Mouse (Mus musculus): ENCODE measurements around the gene Syne1. TPM values are rescaled to one million over a fixed set of nuclear protein-coding genes. Genes with fewer than 3 reads are reported as not detected.

Syne1 gene
- polyA plus RNA-seq, 1 experiment from 2014 or later = 3.1 TPM

DNA sequence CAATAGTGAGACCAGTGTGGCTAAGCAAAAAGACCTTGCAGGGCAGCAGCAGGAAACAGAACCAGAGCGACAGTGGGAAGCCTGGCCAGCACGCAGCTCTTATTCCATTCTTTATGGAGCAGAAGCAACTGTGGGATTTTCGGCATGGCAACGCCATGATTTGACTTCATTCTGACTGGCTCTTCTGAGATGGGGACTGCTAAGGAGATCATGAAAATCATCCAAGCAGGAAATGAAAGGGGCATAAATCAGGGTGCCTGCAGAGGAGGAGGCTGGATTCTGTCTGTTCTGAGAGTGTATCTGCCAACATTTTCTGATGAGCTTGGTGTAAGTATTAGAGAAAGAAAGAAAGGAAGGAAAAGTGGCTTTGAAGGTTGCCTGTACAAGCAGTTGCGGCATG is 435.1 kb downstream of the Syne1 start:
- DNase-seq (ENCODE audit: low spot score) = no peak
- H3K27ac ChIP-seq (replicated peaks; ENCODE audit: low read depth, low read length) = no peak overlapping the region

GRCm38 (mm10) chr10:5110773-5111172 is 440.5 kb downstream of the Syne1 start:
- Histone ChIP-seq H3K9ac (replicated peaks; ENCODE audit: low read length) (no peak overlapping the region), H3K27ac (replicated peaks; ENCODE audit: low read depth, low read length) (no peak overlapping the region), H3K4me2 (ENCODE audit: low read depth, low read length) (no peak overlapping the region), H3K27me3 (ENCODE audit: control insufficient read depth, insufficient read depth, low read length) (no peaks in the 10 kb centered on the region), H3K36me3 (replicated peaks; ENCODE audit: control insufficient read depth, insufficient read depth, low read depth, low read length) (no peaks in the 10 kb centered on the region), H3K4me3 (ENCODE audit: low read depth, low read length) (no peak overlapping the region), H3K9me3 (replicated peaks; ENCODE audit: control insufficient read depth, low read length) (no peaks in the 10 kb centered on the region), H3K4me1 (ENCODE audit: control insufficient read depth, insufficient read depth, low read length) (no peaks in the 10 kb centered on the region)
- ATAC-seq (replicated peaks; ENCODE audit: insufficient number of reproducible peaks, low FRiP score, low TSS enrichment, low read depth) (no peak), DNase-seq (ENCODE audit: low spot score) (no peak)
- WGBS = 88% methylated on average over 5 of the region's 5 CpGs

More for the DNA sequence above, 435.1 kb downstream of the Syne1 start:
- Histone ChIP-seq H3K9me3 (replicated peaks; ENCODE audit: control insufficient read depth, low read length) (no peaks in the 10 kb centered on the region), H3K27me3 (ENCODE audit: control insufficient read depth, insufficient read depth, low read length) (no peaks in the 10 kb centered on the region), H3K4me3 (ENCODE audit: low read depth, low read length) (no peak overlapping the region), H3K4me1 (ENCODE audit: control insufficient read depth, insufficient read depth, low read length) (no peaks in the 10 kb centered on the region), H3K4me2 (ENCODE audit: low read depth, low read length) (no peak overlapping the region), H3K36me3 (replicated peaks; ENCODE audit: control insufficient read depth, insufficient read depth, low read depth, low read length) (no peaks in the 10 kb centered on the region), H3K9ac (replicated peaks; ENCODE audit: low read length) (no peak overlapping the region)
- no peak for ATAC-seq (replicated peaks; ENCODE audit: insufficient number of reproducible peaks, low FRiP score, low TSS enrichment, low read depth)
- WGBS = 91% methylated on average over 5 of the region's 5 CpGs

- Histone ChIP-seq H3K4me3 (ENCODE audit: low read depth, low read length) (no peak overlapping the region), H3K27ac (replicated peaks; ENCODE audit: low read depth, low read length) (no peak overlapping the region), H3K36me3 (replicated peaks; ENCODE audit: control insufficient read depth, insufficient read depth, low read depth, low read length) (no peaks in the 10 kb centered on the region), H3K4me2 (ENCODE audit: low read depth, low read length) (no peak overlapping the region), H3K9ac (replicated peaks; ENCODE audit: low read length) (no peak overlapping the region), H3K4me1 (ENCODE audit: control insufficient read depth, insufficient read depth, low read length) (no peaks in the 10 kb centered on the region), H3K9me3 (replicated peaks; ENCODE audit: control insufficient read depth, low read length) (no peaks in the 10 kb centered on the region), H3K27me3 (ENCODE audit: control insufficient read depth, insufficient read depth, low read length) (no peaks in the 10 kb centered on the region)
- no peak for ATAC-seq (replicated peaks; ENCODE audit: insufficient number of reproducible peaks, low FRiP score, low TSS enrichment, low read depth)
- DNase-seq (ENCODE audit: low spot score) = no peak
- 62% methylated on average over 2 of the region's 2 CpGs for WGBS
Measured at GRCm38 (mm10) chr10:5097754-5098137, 453.5 kb downstream of the Syne1 start.

GRCm38 (mm10) chr10:5096996-5097753 is 454.1 kb downstream of the Syne1 start:
- H3K27me3 ChIP-seq (ENCODE audit: control insufficient read depth, insufficient read depth, low read length) = no peaks in the 10 kb centered on the region
- no peak overlapping the region for H3K4me2 ChIP-seq (ENCODE audit: low read depth, low read length)
- no peaks in the 10 kb centered on the region for H3K36me3 ChIP-seq (replicated peaks; ENCODE audit: control insufficient read depth, insufficient read depth, low read depth, low read length)
- H3K27ac ChIP-seq (replicated peaks; ENCODE audit: low read depth, low read length) = no peak overlapping the region
- no peaks in the 10 kb centered on the region for H3K9me3 ChIP-seq (replicated peaks; ENCODE audit: control insufficient read depth, low read length)
- no peak for DNase-seq (ENCODE audit: low spot score)
- no peak for ATAC-seq (replicated peaks; ENCODE audit: insufficient number of reproducible peaks, low FRiP score, low TSS enrichment, low read depth)
- no peak overlapping the region for H3K4me3 ChIP-seq (ENCODE audit: low read depth, low read length)
- no peak overlapping the region for H3K9ac ChIP-seq (replicated peaks; ENCODE audit: low read length)
- 83% methylated on average over 10 of the region's 10 CpGs for WGBS
- H3K4me1 ChIP-seq (ENCODE audit: control insufficient read depth, insufficient read depth, low read length) = no peaks in the 10 kb centered on the region

DNA sequence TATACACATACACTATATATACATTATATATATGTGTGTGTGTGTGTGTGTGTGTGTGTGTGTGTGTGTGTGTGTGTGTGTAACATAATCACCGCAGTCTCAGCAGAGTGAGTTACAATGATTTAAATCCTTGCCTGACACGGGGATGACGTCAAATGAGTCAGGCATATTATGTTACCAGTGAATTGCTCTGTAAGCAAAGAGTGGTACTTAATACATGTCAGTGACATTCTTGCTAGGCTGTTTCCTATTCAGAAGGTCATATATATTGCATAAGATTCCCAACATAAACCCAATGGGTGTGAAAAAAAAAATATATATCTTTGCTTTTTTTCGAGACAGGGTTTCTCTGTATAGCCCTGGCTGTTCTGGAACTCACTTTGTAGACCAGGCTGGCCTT is 462.1 kb downstream of the Syne1 start:
- Histone ChIP-seq H3K4me2 (ENCODE audit: low read depth, low read length) (no peak overlapping the region), H3K4me1 (ENCODE audit: control insufficient read depth, insufficient read depth, low read length) (no peaks in the 10 kb centered on the region), H3K27ac (replicated peaks; ENCODE audit: low read depth, low read length) (no peak overlapping the region), H3K9ac (replicated peaks; ENCODE audit: low read length) (no peak overlapping the region), H3K27me3 (ENCODE audit: control insufficient read depth, insufficient read depth, low read length) (no peaks in the 10 kb centered on the region), H3K9me3 (replicated peaks; ENCODE audit: control insufficient read depth, low read length) (no peaks in the 10 kb centered on the region), H3K4me3 (ENCODE audit: low read depth, low read length) (no peak overlapping the region), H3K36me3 (replicated peaks; ENCODE audit: control insufficient read depth, insufficient read depth, low read depth, low read length) (no peaks in the 10 kb centered on the region)
- DNase-seq (ENCODE audit: low spot score) = no peak
- ATAC-seq (replicated peaks; ENCODE audit: insufficient number of reproducible peaks, low FRiP score, low TSS enrichment, low read depth) = no peak
- WGBS = 76% methylated on average over 4 of the region's 4 CpGs

DNA sequence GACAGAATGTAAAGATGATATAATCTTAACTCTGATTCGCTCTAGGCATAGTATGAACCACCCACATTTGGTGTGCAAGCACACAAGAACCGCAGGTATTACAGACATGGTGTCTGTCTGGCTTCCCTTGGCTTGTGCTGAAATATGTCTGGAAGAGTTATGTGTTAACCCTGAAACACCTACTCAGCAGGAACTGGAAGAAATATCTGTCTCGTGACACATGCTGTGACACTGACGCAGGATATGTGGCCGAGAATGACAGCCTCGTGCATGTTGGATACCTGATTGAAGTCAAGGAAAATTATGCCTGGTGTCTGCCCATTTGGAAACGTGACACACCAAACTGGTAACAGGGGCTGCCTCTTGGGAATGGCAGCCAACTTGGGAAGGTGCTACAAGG is 463.9 kb downstream of the Syne1 start:
- no peak for DNase-seq (ENCODE audit: low spot score)
- Histone ChIP-seq H3K4me3 (ENCODE audit: low read depth, low read length) (no peak overlapping the region), H3K9me3 (replicated peaks; ENCODE audit: control insufficient read depth, low read length) (no peaks in the 10 kb centered on the region), H3K9ac (replicated peaks; ENCODE audit: low read length) (no peak overlapping the region), H3K4me2 (ENCODE audit: low read depth, low read length) (no peak overlapping the region), H3K27me3 (ENCODE audit: control insufficient read depth, insufficient read depth, low read length) (no peaks in the 10 kb centered on the region), H3K4me1 (ENCODE audit: control insufficient read depth, insufficient read depth, low read length) (no peaks in the 10 kb centered on the region), H3K27ac (replicated peaks; ENCODE audit: low read depth, low read length) (no peak overlapping the region), H3K36me3 (replicated peaks; ENCODE audit: control insufficient read depth, insufficient read depth, low read depth, low read length) (no peaks in the 10 kb centered on the region)
- no peak for ATAC-seq (replicated peaks; ENCODE audit: insufficient number of reproducible peaks, low FRiP score, low TSS enrichment, low read depth)
- WGBS = 86% methylated on average over 7 of the region's 7 CpGs

DNA sequence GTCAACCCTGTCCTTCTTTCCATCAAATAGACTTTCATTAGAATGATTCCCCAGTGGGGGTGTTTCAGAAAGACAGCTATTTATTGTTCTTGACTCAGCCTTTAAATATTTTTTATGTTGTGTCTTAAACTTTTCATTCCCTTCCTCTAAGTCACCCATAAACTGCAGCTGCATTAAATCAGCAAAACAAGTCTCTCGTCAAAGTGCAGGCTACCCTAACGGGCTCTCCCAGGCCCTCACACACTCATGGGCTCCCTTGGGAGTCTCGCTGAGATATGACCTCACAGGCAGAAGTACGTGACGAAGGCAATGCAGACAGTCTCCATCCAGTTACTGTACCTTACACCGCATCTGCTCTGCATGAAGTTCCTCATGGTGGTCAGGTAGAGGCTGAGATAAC is 465.0 kb downstream of the Syne1 start:
- H3K36me3 ChIP-seq (replicated peaks; ENCODE audit: control insufficient read depth, insufficient read depth, low read depth, low read length) = no peaks in the 10 kb centered on the region
- no peak overlapping the region for H3K4me2 ChIP-seq (ENCODE audit: low read depth, low read length)
- no peak overlapping the region for H3K9ac ChIP-seq (replicated peaks; ENCODE audit: low read length)
- H3K27me3 ChIP-seq (ENCODE audit: control insufficient read depth, insufficient read depth, low read length) = no peaks in the 10 kb centered on the region
- ATAC-seq (replicated peaks; ENCODE audit: insufficient number of reproducible peaks, low FRiP score, low TSS enrichment, low read depth) (no peak), DNase-seq (ENCODE audit: low spot score) (no peak)
- no peaks in the 10 kb centered on the region for H3K9me3 ChIP-seq (replicated peaks; ENCODE audit: control insufficient read depth, low read length)
- no peaks in the 10 kb centered on the region for H3K4me1 ChIP-seq (ENCODE audit: control insufficient read depth, insufficient read depth, low read length)
- 82% methylated on average over 6 of the region's 6 CpGs for WGBS
- no peak overlapping the region for H3K4me3 ChIP-seq (ENCODE audit: low read depth, low read length)
- H3K27ac ChIP-seq (replicated peaks; ENCODE audit: low read depth, low read length) = no peak overlapping the region

GRCm38 (mm10) chr10:5085792-5086191 is 465.5 kb downstream of the Syne1 start:
- no peak overlapping the region for H3K27ac ChIP-seq (replicated peaks; ENCODE audit: low read depth, low read length)
- H3K4me2 ChIP-seq (ENCODE audit: low read depth, low read length) = no peak overlapping the region
- H3K9ac ChIP-seq (replicated peaks; ENCODE audit: low read length) = no peak overlapping the region
- no peaks in the 10 kb centered on the region for H3K27me3 ChIP-seq (ENCODE audit: control insufficient read depth, insufficient read depth, low read length)
- ATAC-seq (replicated peaks; ENCODE audit: insufficient number of reproducible peaks, low FRiP score, low TSS enrichment, low read depth) = no peak
- DNase-seq (ENCODE audit: low spot score) = no peak
- H3K9me3 ChIP-seq (replicated peaks; ENCODE audit: control insufficient read depth, low read length) = no peaks in the 10 kb centered on the region
- no peak overlapping the region for H3K4me3 ChIP-seq (ENCODE audit: low read depth, low read length)
- H3K4me1 ChIP-seq (ENCODE audit: control insufficient read depth, insufficient read depth, low read length) = no peaks in the 10 kb centered on the region
- 87% methylated on average over 5 of the region's 5 CpGs for WGBS
- no peaks in the 10 kb centered on the region for H3K36me3 ChIP-seq (replicated peaks; ENCODE audit: control insufficient read depth, insufficient read depth, low read depth, low read length)

Measured in embryonic facial prominence, embryonic 11.5 days (tissue).